ENCODE assay signal across 13 mouse cellular contexts in genomic region chr6:61043524-61044450, GRCm38 (mm10).
DNase-seq lines count a peak whose midpoint lies in the region; ATAC-seq and TF ChIP-seq lines count a peak whose summit lies in the region.
"Had no signal": no experiment of that assay in that cellular context is flagged by ENCODE, and none has a peak within 500 bp of the region (broad histone marks: within the 10 kb centered on the region; RNA-seq: fewer than 3 reads in every experiment).

No protein-coding gene starts in this region.

- H3K4me2 ChIP-seq in hindbrain, embryonic 13.5 days: peak overlapping the region; percentile 33
- no peak overlapping the region for H3K4me2 ChIP-seq in midbrain, postnatal 0 days (ENCODE audit: low read depth, low read length, poor library complexity, severe bottlenecking)
- H3K4me2 ChIP-seq: lung, embryonic 14.5 days had no signal

- H3K27me3 ChIP-seq in hindbrain, embryonic 13.5 days: peaks cover 29% of the 10 kb centered on the region
- no peaks in the 10 kb centered on the region for H3K27me3 ChIP-seq in midbrain, postnatal 0 days (ENCODE audit: insufficient read depth, low read length)
- H3K27me3 ChIP-seq: limb, embryonic 12.5 days had no signal

- H3K36me3 ChIP-seq in hindbrain, embryonic 13.5 days: no peaks in the 10 kb centered on the region
- H3K36me3 ChIP-seq in midbrain, postnatal 0 days (ENCODE audit: insufficient read depth, low read length): no peaks in the 10 kb centered on the region
- H3K36me3 ChIP-seq: G1E; limb, embryonic 12.5 days had no signal

- peak overlapping the region; percentile 35; the same call in 1 of the 2 replicates for H3K9ac ChIP-seq in hindbrain, embryonic 13.5 days
- H3K9ac ChIP-seq in midbrain, postnatal 0 days (replicated peaks; ENCODE audit: low read length, poor library complexity, severe bottlenecking): no peak overlapping the region
- H3K9ac ChIP-seq: limb, embryonic 12.5 days; lung, embryonic 14.5 days had no signal

- no peaks in the 10 kb centered on the region for H3K9me3 ChIP-seq in hindbrain, embryonic 13.5 days
- H3K9me3 ChIP-seq in midbrain, postnatal 0 days (ENCODE audit: low read length): no peaks in the 10 kb centered on the region
- H3K9me3 ChIP-seq: G1E; limb, embryonic 12.5 days had no signal

- 43% methylated on average over 9 of the region's 9 CpGs for WGBS in hindbrain, embryonic 13.5 days
- WGBS in midbrain, postnatal 0 days: 54% methylated on average over 9 of the region's 9 CpGs

- peak; percentile 78 for ATAC-seq in hindbrain, embryonic 13.5 days (ENCODE audit: low FRiP score)
- 0 out of 2 replicates have a peak, but pooled peaks have one; percentile 31 for ATAC-seq in midbrain, postnatal 0 days (ENCODE audit: low FRiP score)

- peak overlapping the region; percentile 90 for H3K27ac ChIP-seq in hindbrain, embryonic 13.5 days
- H3K27ac ChIP-seq in midbrain, postnatal 0 days (ENCODE audit: low read depth, low read length): no peak overlapping the region
- H3K27ac ChIP-seq: limb, embryonic 12.5 days had no signal

- peak; percentile 41; the same call in 1 of the 2 replicates for TF ChIP-seq CTCF in midbrain, postnatal 0 days (IDR thresholded peaks at IDR 0.05)

- H3K4me3 ChIP-seq in hindbrain, embryonic 13.5 days: no peak overlapping the region
- H3K4me3 ChIP-seq in midbrain, postnatal 0 days (ENCODE audit: low read depth, low read length): no peak overlapping the region
- H3K4me3 ChIP-seq: limb, embryonic 12.5 days had no signal

- H3K4me1 ChIP-seq in hindbrain, embryonic 13.5 days (replicated peaks): peaks cover 21% of the 10 kb centered on the region
- no peaks in the 10 kb centered on the region; the same call in 1 of the 2 replicates for H3K4me1 ChIP-seq in midbrain, postnatal 0 days (ENCODE audit: insufficient read depth, low read length)

- peak; percentile 5 to 12 for DNase-seq in cerebellum, postnatal 14 days
- DNase-seq in cerebellum, adult 11 months: no peak
- DNase-seq in embryo, embryonic 10.5 days (ENCODE audit: low spot score): peak; percentile 65
- peak; percentile 22 for DNase-seq in midbrain, postnatal 0 days (ENCODE audit: low spot score)
- no peak for DNase-seq in ovary, adult 18-20 months (ENCODE audit: low spot score)
- DNase-seq in adrenal gland, postnatal 4 days (ENCODE audit: low spot score in 2 of 2): no peak
- no peak for DNase-seq in urinary bladder, postnatal 4 days (ENCODE audit: low spot score in 2 of 2)
- DNase-seq: adrenal gland, postnatal 10 days; cerebellum, adult 9-10 months had no signal

Comparison
In these comparisons a context has a peak if more than half of its experiments do, and no peak if none do; other contexts are left out.
1. DNase-seq: peak in cerebellum, postnatal 14 days (2 of 2), embryo, embryonic 10.5 days (single experiment) and midbrain, postnatal 0 days (single experiment); none in cerebellum, adult 11 months (single experiment), ovary, adult 18-20 months (single experiment), adrenal gland, postnatal 4 days (0 of 2) and urinary bladder, postnatal 4 days (0 of 2).